Mouse (Mus musculus) spleen, adult 12 weeks (tissue): ENCODE data around the gene Zfp457.
"Not testable (repeated sequence)": the region's sequence is repeated elsewhere in the genome, so short reads cannot be mapped to it uniquely, and the experiment has no call there.

Source experiments
- DNase-seq: peaks from one replicate; pipeline ENCODE4 v3.0.0; 2022; ENCODE audit warnings: low spot score

Zfp457 gene

DNA sequence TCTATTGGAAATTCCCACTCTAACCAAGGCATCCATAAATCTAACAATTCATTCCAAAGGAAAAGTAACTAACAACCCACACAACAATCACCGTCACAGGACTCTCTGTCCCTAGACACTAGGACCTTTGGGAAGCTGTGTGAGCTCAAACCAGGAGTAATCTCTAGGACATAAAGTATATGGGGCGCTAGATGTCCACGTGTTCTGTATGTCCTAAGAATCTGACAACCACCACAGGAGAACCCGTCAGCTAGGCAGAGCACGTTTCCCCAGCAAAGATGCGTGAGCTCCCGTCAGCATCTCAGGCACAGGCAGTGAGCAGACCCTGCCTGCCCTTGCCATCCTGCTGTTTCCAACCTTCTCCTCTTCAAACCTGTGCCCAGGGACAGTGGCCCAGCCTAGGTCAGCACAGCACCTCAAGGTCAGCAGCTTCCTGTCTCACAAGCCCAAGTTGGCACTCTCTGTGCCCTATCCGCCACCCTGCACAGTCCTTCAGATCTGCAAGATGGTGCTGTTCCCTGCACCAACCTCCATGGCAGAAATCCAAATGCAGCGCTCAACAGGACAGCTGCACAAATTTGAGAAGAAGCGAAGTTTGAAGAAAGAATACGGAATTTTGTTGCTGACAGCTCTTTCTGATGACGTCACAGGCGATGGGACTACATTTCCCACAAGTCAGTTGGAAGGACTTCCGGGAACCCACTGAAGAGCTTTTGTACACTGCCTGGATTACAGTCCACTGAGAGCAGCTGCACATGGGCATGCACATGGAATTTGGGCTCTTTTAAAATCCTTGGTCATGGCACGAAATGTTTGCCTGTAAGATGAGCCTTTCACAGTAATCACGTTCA is at the start of gene Zfp457:
Zfp457 (minus strand) TSS at position 664 of the 851 bp plus-strand sequence.
- peak; percentile 75 for DNase-seq

GRCm38 (mm10) chr13:67351854-67352253 is 45.6 kb upstream of the Zfp457 start:
- DNase-seq, result no peak

- DNase-seq, result no peak
Observed at GRCm38 (mm10) chr13:67343422-67343821, 37.1 kb upstream of the Zfp457 start.

GRCm38 (mm10) chr13:67332877-67333276 is 26.6 kb upstream of the Zfp457 start:
- peak; percentile 1 for DNase-seq

DNA sequence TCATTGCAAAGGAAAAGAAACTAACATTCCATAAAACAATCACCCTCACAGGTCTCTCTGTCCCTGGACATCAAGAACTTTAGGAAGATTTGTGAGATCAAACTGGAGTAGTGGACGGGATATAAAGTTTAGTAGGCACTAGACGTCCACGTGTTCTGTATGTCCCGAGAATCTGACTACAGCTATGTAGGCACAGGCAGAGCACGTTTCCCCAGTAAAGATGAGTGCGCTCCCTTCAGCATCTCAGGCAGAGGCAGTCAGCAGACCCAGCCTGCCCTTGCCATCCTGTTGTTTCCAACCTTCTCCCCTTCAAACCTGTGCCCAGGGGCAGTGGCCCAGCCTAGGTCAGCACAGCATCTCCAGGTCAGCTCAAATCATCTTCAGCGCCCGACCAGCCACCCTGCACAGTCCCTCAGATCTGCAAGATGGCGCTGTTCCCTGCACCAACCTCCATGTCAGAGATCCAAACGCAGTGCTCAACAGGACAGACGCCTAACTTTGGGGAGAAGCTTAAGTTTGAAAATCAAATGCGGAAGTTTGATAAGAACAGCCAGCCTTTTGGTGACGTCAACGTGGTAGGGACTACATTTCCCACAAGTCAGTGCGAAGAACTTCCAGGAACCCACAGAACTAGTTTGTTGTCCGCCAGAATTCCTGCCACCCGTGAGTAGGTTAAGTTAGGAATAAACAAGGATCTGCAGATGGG is 25.9 kb upstream of the Zfp457 start, which contains the start of gene Zfp595:
Zfp595 (minus strand) TSS at position 552 of the 706 bp plus-strand sequence.
- peak; percentile 71 for DNase-seq

DNA sequence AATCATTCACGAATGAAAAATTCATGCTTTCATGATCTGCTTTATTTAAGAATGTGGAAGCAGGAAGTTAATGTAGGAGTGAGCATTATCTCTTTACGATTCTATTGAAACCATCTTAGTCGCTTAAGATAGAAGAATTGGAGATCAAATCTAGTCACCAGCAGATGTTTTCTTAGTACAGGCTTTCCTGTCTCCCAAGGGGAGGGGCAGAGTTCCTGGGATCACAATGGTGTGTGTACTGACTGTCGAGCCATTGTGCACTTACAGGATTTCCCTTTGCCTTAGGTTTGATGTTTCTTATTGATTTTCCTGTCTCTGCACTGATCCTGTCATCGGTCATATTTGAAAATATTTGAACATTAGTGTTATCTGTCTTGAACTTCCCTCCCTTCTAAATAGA is 433 bp upstream of the Zfp457 start:
- no peak for DNase-seq

DNA sequence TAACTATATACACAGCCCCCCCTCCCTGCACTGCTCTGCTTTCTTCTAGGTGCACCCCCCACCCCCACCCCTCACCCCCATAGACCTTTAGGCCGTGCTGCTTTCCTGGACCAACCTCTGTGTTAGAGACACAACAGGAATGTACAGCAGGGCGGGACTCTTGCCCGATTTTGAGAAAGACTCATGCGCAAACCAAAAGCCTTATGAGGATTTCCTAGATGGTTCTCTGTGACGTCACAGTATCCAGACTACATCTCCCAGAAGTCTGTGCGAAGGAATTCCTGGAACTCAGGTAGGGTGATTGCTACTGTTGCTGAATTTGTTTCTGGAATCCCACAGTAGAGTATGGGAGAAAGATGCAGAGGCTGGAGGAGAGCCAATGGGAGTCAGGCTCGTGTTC is 28.0 kb downstream of the Zfp457 start, which contains the start of gene Zfp458:
Zfp458 (minus strand) TSS at position 153 of the 400 bp plus-strand sequence.
- no peak for DNase-seq

DNA sequence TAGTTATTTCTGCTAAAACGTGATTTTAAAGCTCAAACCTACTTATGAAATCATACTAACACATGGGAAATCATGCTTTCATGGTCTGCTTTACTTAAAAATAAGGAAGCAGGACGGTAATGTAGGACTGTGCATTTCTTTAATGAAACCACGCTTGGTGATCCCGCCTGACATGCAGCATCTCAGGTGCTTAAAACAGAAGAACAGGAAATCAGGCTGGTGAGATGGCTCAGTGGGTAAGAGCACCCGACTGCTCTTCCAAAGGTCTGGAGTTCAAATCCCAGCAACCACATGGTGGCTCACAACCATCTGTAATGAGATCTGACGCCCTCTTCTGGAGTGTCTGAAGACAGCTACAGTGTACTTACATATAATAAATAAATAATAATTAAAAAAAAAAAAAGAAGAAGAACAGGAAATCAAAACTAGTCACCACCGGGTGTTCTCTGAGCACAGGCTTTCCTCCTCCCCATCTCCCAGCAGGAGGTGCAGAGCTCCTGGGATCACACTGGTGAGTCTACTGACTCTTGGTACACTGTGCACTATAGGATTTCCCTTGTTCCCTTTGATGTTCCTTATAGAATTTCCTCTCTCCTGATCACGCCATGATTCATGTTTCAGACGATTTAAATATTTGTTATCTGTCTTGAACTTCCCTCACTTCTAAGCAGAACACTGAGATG is 36.8 kb downstream of the Zfp457 start:
- DNase-seq, result not testable (repeated sequence)

DNA sequence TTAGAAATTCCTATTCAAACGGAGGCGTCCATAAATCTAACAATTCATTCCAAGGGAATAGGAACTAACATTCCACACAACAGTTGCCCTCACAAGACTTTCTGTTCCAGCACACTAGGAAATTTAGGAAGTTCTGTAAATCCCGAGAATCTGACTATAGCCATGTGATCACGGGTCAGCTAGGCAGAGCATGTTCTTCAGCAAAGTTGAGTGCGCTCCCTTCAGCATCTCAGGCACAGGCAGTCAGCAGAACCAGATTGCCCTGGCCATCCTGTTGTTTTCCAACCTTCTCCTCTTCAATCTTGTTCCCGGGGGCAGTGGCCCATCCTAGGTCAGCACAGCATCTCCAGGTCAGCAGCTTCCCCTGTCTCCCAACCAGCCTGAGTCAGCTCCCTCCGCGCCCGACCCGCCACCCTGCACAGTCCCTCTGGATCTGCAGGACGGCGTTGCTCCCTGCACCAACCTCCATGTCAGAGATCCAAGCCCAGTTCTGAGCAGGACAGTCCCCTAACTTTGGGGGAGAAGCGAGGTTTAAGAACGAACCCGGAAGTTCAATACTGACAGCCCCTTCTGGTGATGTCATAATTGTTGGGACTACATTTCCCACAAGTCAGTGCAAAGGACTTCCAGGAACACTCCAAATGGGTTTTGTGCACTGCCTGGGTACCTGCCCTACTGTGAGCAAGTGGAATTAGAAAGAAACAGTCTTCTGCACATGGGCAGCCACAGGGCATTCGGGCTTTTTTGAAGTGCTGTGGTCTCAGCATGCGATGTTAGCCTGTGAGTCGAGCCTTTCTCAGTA is 37.5 kb downstream of the Zfp457 start:
- DNase-seq, result peak; percentile 52
